Mouse (Mus musculus) common myeloid progenitor, adult 5-6 weeks (primary cell): ENCODE data around the gene Btnl10. TPM values are rescaled to one million over a fixed set of nuclear protein-coding genes. Genes with fewer than 3 reads are reported as not detected.

Experiments
- ATAC-seq: replicated peaks from 2 replicates; pipeline ENCODE4 v1.8.0; 2016; ENCODE audit warnings: low read depth, mild to moderate bottlenecking, moderate TSS enrichment, inconsistent platforms; ENCODE audit not compliant: poor library complexity, severe bottlenecking
- total RNA-seq: library from RNA; stranded (forward); fragments of 200-1000, 187-1606 nt; gene quantifications from 2 replicates; pipeline ENCODE4 v1.2.3, GENCODE M21; 2017

Btnl10 gene
- total RNA-seq, 1 experiment from 2014 or later: 5.9 TPM

GRCm38 (mm10) chr11:58955868-58956257 lies 38.2 kb downstream of the Btnl10 start:
- ATAC-seq: no peak

GRCm38 (mm10) chr11:58957226-58957914 lies 39.7 kb downstream of the Btnl10 start:
- no peak for ATAC-seq

GRCm38 (mm10) chr11:58958536-58958935 lies 40.8 kb downstream of the Btnl10 start:
- no peak for ATAC-seq

GRCm38 (mm10) chr11:58959186-58959825 lies 41.6 kb downstream of the Btnl10 start:
- 0 out of 2 replicates have a peak, but pooled peaks have one; percentile 0 for ATAC-seq

GRCm38 (mm10) chr11:58959921-58960465 lies 42.3 kb downstream of the Btnl10 start:
- ATAC-seq: peak; percentile 74

- ATAC-seq: no peak
Measured at GRCm38 (mm10) chr11:58961364-58962177, 43.9 kb downstream of the Btnl10 start.

GRCm38 (mm10) chr11:58963543-58963942 lies 45.8 kb downstream of the Btnl10 start:
- no peak for ATAC-seq

- ATAC-seq: no peak
Measured at GRCm38 (mm10) chr11:58964216-58964615, 46.5 kb downstream of the Btnl10 start.

GRCm38 (mm10) chr11:58965001-58965760 lies 47.5 kb downstream of the Btnl10 start:
- ATAC-seq: 0 out of 2 replicates have a peak, but pooled peaks have one; percentile 13

GRCm38 (mm10) chr11:58967346-58967745 lies 49.6 kb downstream of the Btnl10 start:
- ATAC-seq: 0 out of 2 replicates have a peak, but pooled peaks have one; percentile 34

GRCm38 (mm10) chr11:58968551-58968950 lies 50.8 kb downstream of the Btnl10 start:
- no peak for ATAC-seq

- no peak for ATAC-seq
Measured at GRCm38 (mm10) chr11:58969027-58969426, 51.3 kb downstream of the Btnl10 start.

- no peak for ATAC-seq
Measured at GRCm38 (mm10) chr11:58969659-58970058, 52.0 kb downstream of the Btnl10 start.

GRCm38 (mm10) chr11:58970831-58971530 lies 53.3 kb downstream of the Btnl10 start:
- no peak for ATAC-seq

GRCm38 (mm10) chr11:58971796-58972195 lies 54.1 kb downstream of the Btnl10 start:
- ATAC-seq: no peak

- ATAC-seq: no peak
Measured at GRCm38 (mm10) chr11:58974414-58974813, 56.7 kb downstream of the Btnl10 start.
